Mouse (Mus musculus) hematopoietic stem cell, adult 5-6 weeks (primary cell): Measurements from ENCODE around the gene Ugt1a9. TPM values are rescaled to one million over a fixed set of nuclear protein-coding genes. Genes with fewer than 3 reads are reported as not detected.
A peak's percentile ranks its signal among the peaks of the same experiment; 100 is the strongest.
"Not testable (repeated sequence)": the region's sequence is repeated elsewhere in the genome, so short reads cannot be mapped to it uniquely, and the experiment has no call there.

ENCODE experiments used
- ATAC-seq, 2 experiments: fragments of 125-278 bp in 1 of 2; replicated peaks in 1 of 2; 2 replicates each; pipeline ENCODE4 v1.8.0; 2016 to 2017; ENCODE audit warnings: inconsistent platforms in 2 of 2, mild to moderate bottlenecking in 2 of 2, moderate number of reproducible peaks in 2 of 2, low read depth in 1 of 2, moderate TSS enrichment in 1 of 2; ENCODE audit not compliant: low FRiP score in 2 of 2, poor library complexity in 2 of 2, severe bottlenecking in 2 of 2, insufficient read depth in 1 of 2, low TSS enrichment in 1 of 2
- total RNA-seq: library from RNA; stranded (forward); fragments of 172-1452, 232-1000 nt; gene quantifications from 2 replicates; pipeline ENCODE4 v1.2.3, GENCODE M21; 2017

Gene Ugt1a9
- total RNA-seq, 1 experiment from 2014 or later, result not detected

- ATAC-seq, result no peak
These were observed 67.5 kb downstream of the Ugt1a9 start for GRCm38 (mm10) chr1:88138145-88138544.

GRCm38 (mm10) chr1:88140492-88140891, 69.9 kb downstream of the Ugt1a9 start:
- ATAC-seq, result peak; percentile 48 to 74; a peak in 1 of 4 replicates

- ATAC-seq, result peak; percentile 59 to 67
These were observed 73.5 kb downstream of the Ugt1a9 start for GRCm38 (mm10) chr1:88143966-88144675.

- not testable (repeated sequence) for ATAC-seq
These were observed 74.7 kb downstream of the Ugt1a9 start for GRCm38 (mm10) chr1:88145278-88145677.

- peak; percentile 23 to 25; a peak in 1 of 4 replicates for ATAC-seq
These were observed 79.5 kb downstream of the Ugt1a9 start for GRCm38 (mm10) chr1:88150133-88150532.

GRCm38 (mm10) chr1:88158430-88158829, 87.8 kb downstream of the Ugt1a9 start:
- no peak for ATAC-seq

GRCm38 (mm10) chr1:88165711-88166110, 95.1 kb downstream of the Ugt1a9 start, which contains the start of gene Ugt1a5:
Gene Ugt1a5, plus strand, starts transcription at chr1:88166012.
- ATAC-seq, result no peak

- ATAC-seq, result not testable (repeated sequence)
These were observed 101.6 kb downstream of the Ugt1a9 start for GRCm38 (mm10) chr1:88172190-88172589.

GRCm38 (mm10) chr1:88179657-88180056, 109.1 kb downstream of the Ugt1a9 start:
- ATAC-seq, result no peak

GRCm38 (mm10) chr1:88186325-88186935, 115.8 kb downstream of the Ugt1a9 start:
- no peak for ATAC-seq

GRCm38 (mm10) chr1:88192136-88192535, 121.5 kb downstream of the Ugt1a9 start:
- ATAC-seq, result no peak

GRCm38 (mm10) chr1:88195687-88196086, 125.1 kb downstream of the Ugt1a9 start:
- ATAC-seq, result no peak

GRCm38 (mm10) chr1:88197443-88197842, 126.8 kb downstream of the Ugt1a9 start:
- ATAC-seq, result no peak

- ATAC-seq, result no peak
These were observed 129.4 kb downstream of the Ugt1a9 start for GRCm38 (mm10) chr1:88199996-88200395.

- ATAC-seq, result no peak
These were observed 129.9 kb downstream of the Ugt1a9 start, which contains the start of gene Ugt1a2 for GRCm38 (mm10) chr1:88200456-88200855. Gene Ugt1a2, plus strand, starts transcription at chr1:88200601.

GRCm38 (mm10) chr1:88205294-88205922, 134.8 kb downstream of the Ugt1a9 start, which contains the start of gene Dnajb3:
Gene Dnajb3, minus strand, starts transcription at chr1:88205782.
- ATAC-seq, result peak; percentile 65 to 80

GRCm38 (mm10) chr1:88206843-88207479, 136.4 kb downstream of the Ugt1a9 start:
- no peak; a peak in 1 of 4 replicates for ATAC-seq

GRCm38 (mm10) chr1:88211812-88212211, 141.2 kb downstream of the Ugt1a9 start, which contains the start of gene Ugt1a1:
Gene Ugt1a1, plus strand, starts transcription at chr1:88211959.
- no peak for ATAC-seq
